Mouse (Mus musculus) limb, embryonic 12.5 days (tissue): ENCODE data around the gene Ccnf. TPM values are rescaled to one million over a fixed set of nuclear protein-coding genes. Genes with fewer than 3 reads are reported as not detected.

ENCODE experiments used
- ATAC-seq: fragments of 200-750 bp; cut with Nextera tagmentation; 2 replicates; pipeline ENCODE4 v1.8.0; 2017; ENCODE audit warnings: low read depth, moderate TSS enrichment; ENCODE audit not compliant: insufficient number of reproducible peaks, insufficient read depth, low FRiP score, low TSS enrichment
- H3K27ac ChIP-seq: fragments of 300-500 bp; sonication (generic); 2 replicates; pipeline ENCODE4 v1.5.1; 2016; ENCODE audit warnings: mild to moderate bottlenecking, moderate library complexity
- H3K27me3 ChIP-seq: fragments of 300-500 bp; sonication (generic); 2 replicates; pipeline ENCODE4 v1.6.1; 2016; ENCODE audit warnings: mild to moderate bottlenecking, moderate library complexity
- H3K36me3 ChIP-seq: fragments of 300-500 bp; sonication (generic); 2 replicates; pipeline ENCODE4 v1.6.1; 2016; ENCODE audit warnings: mild to moderate bottlenecking, moderate library complexity
- H3K4me1 ChIP-seq: fragments of 300-500 bp; sonication (generic); replicated peaks from 2 replicates; pipeline ENCODE4 v1.6.1; 2016
- H3K4me2 ChIP-seq: fragments of 300-500 bp; sonication (generic); 2 replicates; pipeline ENCODE4 v1.6.1; 2016; ENCODE audit warnings: mild to moderate bottlenecking, moderate library complexity
- H3K4me3 ChIP-seq: fragments of 300-500 bp; sonication (generic); replicated peaks from 2 replicates; pipeline ENCODE4 v1.5.1; 2016; ENCODE audit warnings: mild to moderate bottlenecking
- H3K9ac ChIP-seq: fragments of 300-500 bp; sonication (generic); replicated peaks from 2 replicates; pipeline ENCODE4 v1.6.1; 2016; ENCODE audit warnings: mild to moderate bottlenecking, moderate library complexity
- H3K9me3 ChIP-seq: fragments of 300-500 bp; sonication (generic); 2 replicates; pipeline ENCODE4 v1.6.1; 2016; ENCODE audit warnings: mild to moderate bottlenecking, moderate library complexity
- WGBS: fragments of 180-500 bp; shearing (Covaris S2); methylation state at CpG from one replicate; pipeline ENCODE4 v1.1.7; 2016; 5-methylcytosine and 5-hydroxymethylcytosine counted together
- polyA plus RNA-seq: library from polyadenylated mRNA; unstranded; fragments of >200 nt; fragmentation: Nextera tagmentation; extraction: Ambion mirVana; gene quantifications from 2 replicates; pipeline ENCODE4 v1.2.1, GENCODE M21; 2016

The Ccnf gene
- polyA plus RNA-seq, 1 experiment from 2014 or later = 92.7 TPM

GRCm38 (mm10) chr17:24259702-24260101 lies 8.4 kb upstream of the Ccnf start:
- 63% methylated on average over 5 of the region's 5 CpGs for WGBS
- no peak overlapping the region for H3K9ac ChIP-seq
- no peak for ATAC-seq

GRCm38 (mm10) chr17:24258981-24259380 lies 7.7 kb upstream of the Ccnf start:
- no peak overlapping the region for H3K9ac ChIP-seq
- no peak overlapping the region for H3K4me3 ChIP-seq
- no peak overlapping the region for H3K27ac ChIP-seq
- no peak for ATAC-seq
- 76% methylated on average over 4 of the region's 4 CpGs for WGBS
- no peaks in the 10 kb centered on the region for H3K27me3 ChIP-seq
- no peak overlapping the region for H3K4me2 ChIP-seq
- no peaks in the 10 kb centered on the region; the same call in 1 of the 2 replicates for H3K9me3 ChIP-seq
- H3K4me1 ChIP-seq = no peaks in the 10 kb centered on the region
- H3K36me3 ChIP-seq = no peaks in the 10 kb centered on the region

More at GRCm38 (mm10) chr17:24259702-24260101, 8.4 kb upstream of the Ccnf start:
- no peak overlapping the region for H3K4me3 ChIP-seq
- H3K27ac ChIP-seq = no peak overlapping the region
- no peaks in the 10 kb centered on the region; the same call in 1 of the 2 replicates for H3K9me3 ChIP-seq
- no peaks in the 10 kb centered on the region for H3K27me3 ChIP-seq
- H3K36me3 ChIP-seq = no peaks in the 10 kb centered on the region
- H3K4me2 ChIP-seq = no peak overlapping the region
- no peaks in the 10 kb centered on the region for H3K4me1 ChIP-seq

DNA sequence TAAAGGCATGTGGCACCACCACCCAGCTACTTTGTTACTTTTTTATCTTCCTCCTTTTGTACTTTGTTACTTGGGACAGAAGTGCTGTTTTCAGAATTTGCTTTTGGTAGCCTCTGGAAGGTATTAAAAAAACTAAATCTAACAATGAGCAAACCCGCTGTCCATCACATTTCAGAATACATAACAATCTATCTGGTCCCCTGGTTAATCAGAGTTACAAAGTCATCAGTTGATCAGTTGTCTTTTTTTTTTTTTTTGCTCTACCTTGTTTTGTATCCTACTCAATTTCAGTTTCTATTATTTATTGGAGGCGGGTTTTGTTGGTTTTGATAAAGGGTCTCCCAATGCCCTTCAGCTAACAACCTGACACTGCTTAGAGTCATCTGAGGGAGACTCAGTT lies 1.0 kb upstream of the Ccnf start:
- 97% methylated on average over 2 of the region's 2 CpGs for WGBS
- no peak overlapping the region for H3K27ac ChIP-seq
- no peaks in the 10 kb centered on the region for H3K9me3 ChIP-seq
- peaks cover 18% of the 10 kb centered on the region for H3K36me3 ChIP-seq
- no peaks in the 10 kb centered on the region for H3K27me3 ChIP-seq
- no peak for ATAC-seq
- H3K9ac ChIP-seq = no peak overlapping the region
- no peak overlapping the region for H3K4me3 ChIP-seq
- peak overlapping the region; percentile 67 for H3K4me2 ChIP-seq
- H3K4me1 ChIP-seq = peaks cover 13% of the 10 kb centered on the region

- no peaks in the 10 kb centered on the region for H3K27me3 ChIP-seq
- peak overlapping the region; percentile 85 for H3K9ac ChIP-seq
- peak overlapping the region; percentile 75 for H3K4me3 ChIP-seq
- WGBS = under 1% methylated on average over 32 of the region's 32 CpGs
- H3K4me2 ChIP-seq = peak overlapping the region; percentile 67
- peaks cover 31% of the 10 kb centered on the region for H3K36me3 ChIP-seq
- no peak; the same call in 1 of the 2 replicates for ATAC-seq
- H3K27ac ChIP-seq = peak overlapping the region; percentile 74
- H3K4me1 ChIP-seq = peaks cover 13% of the 10 kb centered on the region
- no peaks in the 10 kb centered on the region for H3K9me3 ChIP-seq
Measured at GRCm38 (mm10) chr17:24250988-24251319, 330 bp downstream of the Ccnf start.

- Histone ChIP-seq H3K9ac (no peak overlapping the region), H3K4me2 (no peak overlapping the region), H3K27me3 (no peaks in the 10 kb centered on the region), H3K27ac (no peak overlapping the region), H3K9me3 (peaks cover 11% of the 10 kb centered on the region), H3K4me1 (peaks cover 13% of the 10 kb centered on the region), H3K4me3 (no peak overlapping the region), H3K36me3 (peaks cover 49% of the 10 kb centered on the region)
- WGBS = 93% methylated on average over 2 of the region's 2 CpGs
- no peak for ATAC-seq
Measured at GRCm38 (mm10) chr17:24248641-24249040, 2.6 kb downstream of the Ccnf start.

GRCm38 (mm10) chr17:24244061-24244460 lies 7.2 kb downstream of the Ccnf start:
- H3K27ac ChIP-seq = no peak overlapping the region
- no peak overlapping the region for H3K4me2 ChIP-seq
- no peaks in the 10 kb centered on the region for H3K27me3 ChIP-seq
- H3K4me1 ChIP-seq = no peaks in the 10 kb centered on the region
- 98% methylated on average over 8 of the region's 8 CpGs for WGBS
- H3K4me3 ChIP-seq = no peak overlapping the region
- H3K9me3 ChIP-seq = peaks cover 13% of the 10 kb centered on the region
- ATAC-seq = no peak
- peaks cover 93% of the 10 kb centered on the region for H3K36me3 ChIP-seq
- H3K9ac ChIP-seq = no peak overlapping the region

DNA sequence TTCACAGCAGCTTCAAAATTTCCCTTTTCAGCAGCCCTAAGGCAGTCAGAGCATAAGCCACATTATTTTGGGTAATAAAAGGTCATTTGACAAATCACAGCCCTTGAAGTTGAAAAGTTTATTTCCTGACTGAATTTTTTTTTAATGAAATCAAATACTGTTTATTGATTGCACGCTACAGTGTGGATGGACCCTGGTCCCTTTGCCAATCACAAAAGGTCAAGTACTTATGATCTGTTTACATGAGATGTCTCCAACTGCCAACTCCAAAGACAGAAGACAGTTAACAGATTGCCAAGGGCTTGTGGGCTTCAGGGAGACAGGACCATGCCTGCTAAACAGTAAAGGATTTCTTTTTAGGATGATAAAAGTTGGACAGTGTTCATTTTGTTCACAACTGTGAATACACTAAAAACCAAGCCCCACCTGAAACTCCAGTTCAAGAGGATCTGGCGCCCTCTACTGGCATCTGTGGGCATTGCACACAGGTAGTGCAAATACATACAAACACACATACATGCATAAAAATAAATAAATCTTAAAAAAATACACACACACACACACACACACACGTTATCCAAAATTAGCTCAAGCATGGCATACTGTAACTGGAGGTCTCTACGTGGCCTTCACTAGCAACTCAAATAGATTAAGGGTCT lies 7.8 kb downstream of the Ccnf start:
- Histone ChIP-seq H3K36me3 (peaks cover 93% of the 10 kb centered on the region), H3K9me3 (peaks cover 13% of the 10 kb centered on the region), H3K9ac (no peak overlapping the region), H3K4me2 (no peak overlapping the region), H3K4me3 (no peak overlapping the region), H3K4me1 (no peaks in the 10 kb centered on the region), H3K27ac (no peak overlapping the region), H3K27me3 (no peaks in the 10 kb centered on the region)
- ATAC-seq = no peak
- 90% methylated on average over 4 of the region's 4 CpGs for WGBS

- 95% methylated on average over 7 of the region's 7 CpGs for WGBS
Measured at GRCm38 (mm10) chr17:24236921-24237320, 14.4 kb downstream of the Ccnf start.

GRCm38 (mm10) chr17:24236479-24236878 lies 14.8 kb downstream of the Ccnf start:
- ATAC-seq = no peak
- no peak overlapping the region for H3K9ac ChIP-seq
- WGBS = 92% methylated on average over 1 of the region's 1 CpGs
- no peaks in the 10 kb centered on the region for H3K27me3 ChIP-seq
- H3K27ac ChIP-seq = no peak overlapping the region
- no peak overlapping the region for H3K4me3 ChIP-seq
- peaks cover 100% of the 10 kb centered on the region for H3K36me3 ChIP-seq
- H3K9me3 ChIP-seq = no peaks in the 10 kb centered on the region
- H3K4me1 ChIP-seq = no peaks in the 10 kb centered on the region
- H3K4me2 ChIP-seq = no peak overlapping the region

More at GRCm38 (mm10) chr17:24236921-24237320, 14.4 kb downstream of the Ccnf start:
- Histone ChIP-seq H3K9me3 (no peaks in the 10 kb centered on the region), H3K4me2 (no peak overlapping the region), H3K27me3 (no peaks in the 10 kb centered on the region), H3K4me1 (no peaks in the 10 kb centered on the region), H3K9ac (no peak overlapping the region), H3K36me3 (peaks cover 100% of the 10 kb centered on the region), H3K4me3 (no peak overlapping the region), H3K27ac (no peak overlapping the region)
- no peak for ATAC-seq

- Histone ChIP-seq H3K9ac (no peak overlapping the region), H3K4me2 (no peak overlapping the region), H3K4me3 (no peak overlapping the region), H3K4me1 (no peaks in the 10 kb centered on the region), H3K9me3 (no peaks in the 10 kb centered on the region), H3K27me3 (no peaks in the 10 kb centered on the region), H3K36me3 (peaks cover 100% of the 10 kb centered on the region), H3K27ac (no peak overlapping the region)
- ATAC-seq = no peak
- WGBS = 78% methylated on average over 7 of the region's 7 CpGs
Measured at GRCm38 (mm10) chr17:24227941-24228340, 23.3 kb downstream of the Ccnf start.

DNA sequence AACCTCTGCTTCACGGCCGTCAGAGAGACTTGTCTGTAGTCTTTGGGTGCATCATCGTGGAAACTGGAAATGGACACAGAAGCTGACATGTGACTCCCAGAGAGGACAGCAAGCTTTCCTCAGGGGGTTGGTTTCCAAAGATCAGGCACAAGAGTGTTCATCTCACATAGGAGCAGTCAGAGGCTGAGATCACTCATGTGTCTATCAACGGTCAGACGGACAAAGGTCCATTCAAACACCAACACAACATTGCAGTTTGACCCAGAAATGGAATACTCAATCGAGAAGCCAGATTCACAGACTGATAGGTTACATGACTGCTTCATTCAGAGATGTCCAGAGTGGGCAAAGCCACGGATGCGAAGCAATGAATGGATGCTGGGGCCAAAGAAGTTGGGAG lies 24.6 kb downstream of the Ccnf start:
- ATAC-seq = no peak
- H3K27me3 ChIP-seq = no peaks in the 10 kb centered on the region
- no peaks in the 10 kb centered on the region for H3K4me1 ChIP-seq
- no peaks in the 10 kb centered on the region for H3K9me3 ChIP-seq
- no peak overlapping the region for H3K9ac ChIP-seq
- H3K36me3 ChIP-seq = peaks cover 95% of the 10 kb centered on the region
- WGBS = 93% methylated on average over 8 of the region's 8 CpGs
- H3K4me3 ChIP-seq = no peak overlapping the region
- H3K27ac ChIP-seq = no peak overlapping the region
- no peak overlapping the region for H3K4me2 ChIP-seq

DNA sequence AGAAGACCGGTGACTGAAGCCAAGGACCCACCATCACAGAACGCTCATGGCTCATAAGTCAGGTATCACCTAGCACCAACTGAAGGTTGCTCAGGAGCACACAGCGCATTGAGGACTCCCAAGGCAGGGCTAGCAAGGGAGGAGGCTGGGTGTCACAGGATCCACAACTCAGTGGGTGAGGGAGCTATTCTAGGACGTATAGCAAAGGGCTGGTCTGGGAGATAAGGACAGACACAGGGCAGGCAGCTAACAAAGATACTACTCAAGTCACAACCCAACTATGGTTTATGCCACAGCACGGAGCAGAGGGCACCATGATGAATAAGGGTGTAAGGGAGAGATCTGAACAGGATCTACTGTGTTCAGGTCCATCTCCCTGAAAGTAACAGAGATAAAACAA lies 25.4 kb downstream of the Ccnf start:
- Histone ChIP-seq H3K9ac (no peak overlapping the region), H3K36me3 (peaks cover 86% of the 10 kb centered on the region), H3K4me1 (peaks cover 4% of the 10 kb centered on the region; the same call in 1 of the 2 replicates), H3K27ac (no peak overlapping the region), H3K4me3 (no peak overlapping the region), H3K4me2 (no peak overlapping the region), H3K27me3 (no peaks in the 10 kb centered on the region), H3K9me3 (no peaks in the 10 kb centered on the region)
- WGBS = 94% methylated on average over 5 of the region's 5 CpGs
- ATAC-seq = no peak
